Mouse (Mus musculus) lung, embryonic 16.5 days (tissue): ENCODE results near the gene Sgo2a. TPM values are rescaled to one million over a fixed set of nuclear protein-coding genes. Genes with fewer than 3 reads are reported as not detected.

Experiments used
- ATAC-seq: fragments of 200-750 bp; cut with Nextera tagmentation; 2 replicates; pipeline ENCODE4 v1.8.0; 2017; ENCODE audit warnings: low read depth, mild to moderate bottlenecking, moderate library complexity
- H3K27ac ChIP-seq: fragments of 300-500 bp; sonication (generic); 2 replicates; pipeline ENCODE4 v1.5.1; 2014; ENCODE audit warnings: mild to moderate bottlenecking, control low read depth, low read length
- H3K27me3 ChIP-seq: fragments of 300-500 bp; sonication (generic); 2 replicates; pipeline ENCODE4 v1.6.1; 2014; ENCODE audit warnings: low read depth, low read length, mixed read lengths; ENCODE audit not compliant: control insufficient read depth, insufficient read depth
- H3K36me3 ChIP-seq: fragments of 300-500 bp; sonication (generic); 2 replicates; pipeline ENCODE4 v1.6.1; 2014; ENCODE audit warnings: low read length; ENCODE audit not compliant: control insufficient read depth, insufficient read depth
- H3K4me1 ChIP-seq: fragments of 300-500 bp; sonication (generic); replicated peaks from 2 replicates; pipeline ENCODE4 v1.6.1; 2014; ENCODE audit warnings: low read length, mixed read lengths; ENCODE audit not compliant: control insufficient read depth, insufficient read depth
- H3K4me2 ChIP-seq: fragments of 300-500 bp; sonication (generic); 2 replicates; pipeline ENCODE4 v1.6.1; 2014; ENCODE audit warnings: low read depth, low read length, control low read depth
- H3K4me3 ChIP-seq: fragments of 300-500 bp; sonication (generic); 2 replicates; pipeline ENCODE4 v1.5.1; 2014; ENCODE audit warnings: mild to moderate bottlenecking, low read length, control low read depth
- H3K9ac ChIP-seq: fragments of 300-500 bp; sonication (generic); 2 replicates; pipeline ENCODE4 v1.6.1; 2014; ENCODE audit warnings: low read length, control low read depth
- H3K9me3 ChIP-seq: fragments of 300-500 bp; sonication (generic); 2 replicates; pipeline ENCODE4 v1.6.1; 2016; ENCODE audit warnings: low read length; ENCODE audit not compliant: control insufficient read depth
- WGBS: fragments of 180-500 bp; shearing (Covaris S2); extraction: QIAGEN DNeasy Blood & Tissue Kit; methylation state at CpG from one replicate; pipeline ENCODE4 v1.1.7; 2014; 5-methylcytosine and 5-hydroxymethylcytosine counted together
- polyA plus RNA-seq: library from polyadenylated mRNA; unstranded; fragments of >200 nt; fragmentation: Nextera tagmentation; extraction: Ambion mirVana; gene quantifications from 2 replicates; pipeline ENCODE4 v1.2.1, GENCODE M21; 2015

The Sgo2a gene
- polyA plus RNA-seq, 1 experiment from 2014 or later, result 24.5 TPM

- ATAC-seq, result no peak
- no peak overlapping the region for H3K4me3 ChIP-seq
- WGBS, result 83% methylated on average over 11 of the region's 11 CpGs
- H3K4me1 ChIP-seq, result peaks cover 6% of the 10 kb centered on the region; the same call in 1 of the 2 replicates
- no peaks in the 10 kb centered on the region for H3K9me3 ChIP-seq
- H3K9ac ChIP-seq, result no peak overlapping the region
- no peak overlapping the region for H3K4me2 ChIP-seq
- no peaks in the 10 kb centered on the region for H3K27me3 ChIP-seq
- H3K27ac ChIP-seq, result no peak overlapping the region
- no peaks in the 10 kb centered on the region for H3K36me3 ChIP-seq
Observed at GRCm38 (mm10) chr1:58055598-58055997, 59.8 kb downstream of the Sgo2a start.

- H3K27me3 ChIP-seq, result no peaks in the 10 kb centered on the region
- peak overlapping the region; percentile 45 for H3K4me2 ChIP-seq
- WGBS, result 45% methylated on average over 13 of the region's 13 CpGs
- peak; percentile 66 for ATAC-seq
- H3K27ac ChIP-seq, result peak overlapping the region; percentile 78
- no peaks in the 10 kb centered on the region for H3K36me3 ChIP-seq
- H3K4me3 ChIP-seq, result 0 out of 2 replicates have a peak overlapping the region, but pooled peaks have one; percentile 0
- no peaks in the 10 kb centered on the region for H3K9me3 ChIP-seq
- H3K9ac ChIP-seq, result 0 out of 2 replicates have a peak overlapping the region, but pooled peaks have one; percentile 13
- H3K4me1 ChIP-seq, result peaks cover 6% of the 10 kb centered on the region; the same call in 1 of the 2 replicates
Observed at GRCm38 (mm10) chr1:58056074-58056807, 60.5 kb downstream of the Sgo2a start.

DNA sequence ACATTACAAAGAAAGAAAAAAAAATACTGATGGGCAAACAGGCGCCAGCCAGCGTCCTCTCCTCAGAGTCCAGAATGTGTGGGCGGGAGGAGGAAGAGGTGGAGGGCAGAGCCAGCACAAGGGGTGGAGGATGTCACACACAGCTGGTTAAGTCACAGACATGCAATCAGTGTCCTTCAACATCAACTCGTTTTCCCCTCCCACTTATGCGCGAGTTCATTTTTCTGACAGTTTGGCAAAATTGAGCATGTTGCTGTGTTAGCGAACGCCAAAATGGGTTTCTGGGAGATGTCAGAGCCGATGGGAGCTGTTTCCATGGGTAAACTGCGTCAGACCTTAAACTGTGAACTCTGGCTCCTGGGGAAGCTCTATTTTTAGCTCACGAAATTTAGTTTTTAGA lies 61.2 kb downstream of the Sgo2a start:
- Histone ChIP-seq H3K36me3 (no peaks in the 10 kb centered on the region), H3K4me3 (no peak overlapping the region), H3K9me3 (no peaks in the 10 kb centered on the region), H3K4me2 (peak overlapping the region; percentile 45), H3K9ac (no peak overlapping the region), H3K27me3 (no peaks in the 10 kb centered on the region), H3K4me1 (peaks cover 6% of the 10 kb centered on the region; the same call in 1 of the 2 replicates), H3K27ac (peak overlapping the region; percentile 89)
- WGBS, result 43% methylated on average over 11 of the region's 11 CpGs
- ATAC-seq, result peak; percentile 96

DNA sequence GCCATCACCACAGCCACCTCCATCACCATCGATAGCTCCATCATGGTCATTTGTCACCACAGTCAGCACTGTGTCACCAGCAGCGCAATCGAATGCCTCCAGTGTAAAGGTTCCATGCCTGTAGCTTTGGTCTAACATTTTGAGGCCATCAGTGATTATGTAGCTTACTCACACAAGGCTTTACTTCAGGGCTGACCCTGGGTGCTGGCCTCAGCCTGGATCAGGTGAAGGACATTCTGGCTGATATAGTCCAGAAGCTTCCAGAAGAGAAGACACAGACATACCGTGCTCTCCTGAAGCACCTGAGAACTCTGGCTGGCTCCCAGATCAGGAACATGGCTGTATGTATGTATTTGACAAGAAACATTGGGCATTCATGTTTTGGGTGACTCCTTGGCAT lies 63.1 kb downstream of the Sgo2a start:
- no peak for ATAC-seq
- no peak overlapping the region for H3K4me2 ChIP-seq
- 87% methylated on average over 4 of the region's 4 CpGs for WGBS
- H3K27ac ChIP-seq, result no peak overlapping the region
- no peaks in the 10 kb centered on the region for H3K27me3 ChIP-seq
- H3K4me3 ChIP-seq, result no peak overlapping the region
- H3K4me1 ChIP-seq, result peaks cover 6% of the 10 kb centered on the region; the same call in 1 of the 2 replicates
- no peaks in the 10 kb centered on the region for H3K9me3 ChIP-seq
- no peak overlapping the region for H3K9ac ChIP-seq
- H3K36me3 ChIP-seq, result no peaks in the 10 kb centered on the region

- no peak overlapping the region for H3K4me3 ChIP-seq
- H3K4me1 ChIP-seq, result peaks cover 6% of the 10 kb centered on the region; the same call in 1 of the 2 replicates
- no peaks in the 10 kb centered on the region for H3K27me3 ChIP-seq
- H3K27ac ChIP-seq, result no peak overlapping the region
- ATAC-seq, result no peak
- no peaks in the 10 kb centered on the region for H3K9me3 ChIP-seq
- H3K9ac ChIP-seq, result no peak overlapping the region
- no peak overlapping the region for H3K4me2 ChIP-seq
- 89% methylated on average over 7 of the region's 7 CpGs for whole genome bisulfite sequencing
- H3K36me3 ChIP-seq, result no peaks in the 10 kb centered on the region
Observed at GRCm38 (mm10) chr1:58062131-58062530, 66.4 kb downstream of the Sgo2a start.

- 86% methylated on average over 5 of the region's 5 CpGs for WGBS
- no peak for ATAC-seq
- H3K4me1 ChIP-seq, result 0 out of 2 replicates have a peak, but pooled peaks cover 4% of the 10 kb centered on the region
Observed at GRCm38 (mm10) chr1:58065151-58065550, 69.4 kb downstream of the Sgo2a start.

DNA sequence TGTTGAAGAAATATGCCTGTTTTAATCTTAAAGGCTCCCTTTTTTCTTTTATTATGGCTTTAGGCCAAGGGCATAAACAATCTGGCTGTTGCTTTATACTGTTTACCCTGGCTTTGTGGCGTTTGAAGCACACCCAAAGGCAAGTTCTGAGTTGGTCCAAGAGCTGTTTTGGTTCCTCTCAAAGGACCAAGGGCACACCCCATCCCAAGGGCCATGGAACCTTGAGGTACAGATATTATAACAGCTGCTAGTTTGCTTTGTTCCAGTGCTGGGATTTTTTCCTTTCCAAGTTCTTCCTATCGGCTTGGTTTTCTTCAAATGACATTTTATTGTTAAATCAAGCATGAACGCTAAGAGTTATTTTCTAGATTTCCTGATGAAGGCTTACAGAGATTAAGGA lies 69.8 kb downstream of the Sgo2a start:
- no peak for ATAC-seq
- H3K27me3 ChIP-seq, result no peaks in the 10 kb centered on the region
- 0 out of 2 replicates have a peak, but pooled peaks cover 4% of the 10 kb centered on the region for H3K4me1 ChIP-seq
- no peaks in the 10 kb centered on the region for H3K9me3 ChIP-seq
- H3K9ac ChIP-seq, result no peak overlapping the region
- no peak overlapping the region for H3K4me3 ChIP-seq
- no peak overlapping the region for H3K27ac ChIP-seq
- no peak overlapping the region for H3K4me2 ChIP-seq
- H3K36me3 ChIP-seq, result no peaks in the 10 kb centered on the region
- 49% methylated on average over 3 of the region's 3 CpGs for WGBS

More at GRCm38 (mm10) chr1:58065151-58065550, 69.4 kb downstream of the Sgo2a start:
- no peaks in the 10 kb centered on the region for H3K36me3 ChIP-seq
- H3K4me3 ChIP-seq, result no peak overlapping the region
- H3K9me3 ChIP-seq, result no peaks in the 10 kb centered on the region
- H3K27me3 ChIP-seq, result no peaks in the 10 kb centered on the region
- no peak overlapping the region for H3K9ac ChIP-seq
- H3K4me2 ChIP-seq, result no peak overlapping the region
- H3K27ac ChIP-seq, result no peak overlapping the region

GRCm38 (mm10) chr1:58069181-58069580 lies 73.4 kb downstream of the Sgo2a start:
- H3K9ac ChIP-seq, result no peak overlapping the region
- peak; percentile 57; the same call in 1 of the 2 replicates for ATAC-seq
- no peaks in the 10 kb centered on the region for H3K9me3 ChIP-seq
- no peak overlapping the region for H3K4me2 ChIP-seq
- H3K27me3 ChIP-seq, result no peaks in the 10 kb centered on the region
- WGBS, result 48% methylated on average over 6 of the region's 6 CpGs
- no peak overlapping the region for H3K27ac ChIP-seq
- H3K4me3 ChIP-seq, result no peak overlapping the region
- peaks cover 13% of the 10 kb centered on the region; the same call in 1 of the 2 replicates for H3K4me1 ChIP-seq
- no peaks in the 10 kb centered on the region for H3K36me3 ChIP-seq

GRCm38 (mm10) chr1:58070091-58070490 lies 74.3 kb downstream of the Sgo2a start:
- H3K4me3 ChIP-seq, result no peak overlapping the region
- peaks cover 13% of the 10 kb centered on the region; the same call in 1 of the 2 replicates for H3K4me1 ChIP-seq
- ATAC-seq, result no peak
- H3K9ac ChIP-seq, result no peak overlapping the region
- WGBS, result 90% methylated on average over 11 of the region's 11 CpGs
- H3K27ac ChIP-seq, result no peak overlapping the region
- no peaks in the 10 kb centered on the region for H3K9me3 ChIP-seq
- no peak overlapping the region for H3K4me2 ChIP-seq
- H3K27me3 ChIP-seq, result no peaks in the 10 kb centered on the region
- no peaks in the 10 kb centered on the region for H3K36me3 ChIP-seq
